Mouse (Mus musculus) leukemia stem cell, adult 10-12 weeks (primary cell): ENCODE results near the gene Cenpf. TPM values are rescaled to one million over a fixed set of nuclear protein-coding genes. Genes with fewer than 3 reads are reported as not detected.

ENCODE experiments used
- polyA plus RNA-seq: library from polyadenylated mRNA; stranded (reverse); fragments of >175 nt; gene quantifications from 2 replicates; pipeline ENCODE4 v1.2.3, GENCODE M21; 2012; ENCODE audit warnings: low replicate concordance

Cenpf gene
- 6.4 and 7.2 TPM in 2 replicates for polyA plus RNA-seq

DNA sequence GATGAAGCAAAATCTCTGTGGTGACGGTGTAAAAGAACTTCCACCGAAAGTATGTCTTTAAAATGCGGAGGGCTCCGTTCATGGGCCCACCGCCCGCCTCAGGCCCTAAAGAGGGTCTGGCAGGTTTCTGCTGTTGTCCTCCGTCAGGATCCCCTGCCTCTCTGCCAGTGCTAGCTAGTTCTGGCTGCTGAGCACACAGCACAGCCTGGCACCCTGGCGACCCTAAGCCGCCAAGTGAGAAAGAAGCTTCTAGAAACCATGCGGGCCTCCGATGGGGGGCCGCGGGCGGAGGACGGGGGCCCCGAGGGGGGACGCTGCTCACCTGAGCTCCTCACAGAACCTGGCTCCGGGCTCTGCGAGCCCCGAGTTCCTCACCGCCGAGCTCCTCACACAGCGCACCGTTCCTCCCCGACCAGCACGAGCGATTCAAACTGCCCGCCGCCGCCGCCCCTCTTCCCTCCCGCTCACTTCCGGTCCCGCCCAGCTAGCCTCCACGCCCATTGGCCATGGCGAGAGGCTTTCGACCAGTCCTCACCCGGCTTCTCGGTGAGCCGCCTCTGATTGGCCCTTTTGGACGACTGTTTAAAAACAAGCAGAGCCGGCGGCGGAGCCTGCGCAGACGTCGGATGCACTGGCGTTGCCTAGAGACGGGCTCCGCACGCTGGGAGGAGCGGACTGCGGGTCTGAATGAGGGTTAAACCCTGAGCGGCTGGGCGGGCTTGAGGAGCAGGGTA is at the start of gene Cenpf:
Gene Cenpf, minus strand, starts transcription at position 433 of the 734 bp plus-strand sequence.

GRCm38 (mm10) chr1:189727884-189728783 is 40.2 kb upstream of the Cenpf start, which contains the start of gene Ptpn14:
TSS of gene Ptpn14 (plus strand) at chr1:189728268.

Other genes starting within 250 kb of the Cenpf start
- 6.3 and 10.3 TPM in 2 replicates for gene Ptpn14, start 40.2 kb upstream of the Cenpf start, polyA plus RNA-seq
- gene Smyd2, start 234.3 kb upstream of the Cenpf start, polyA plus RNA-seq = 10.5 and 14.0 TPM in 2 replicates